Mouse (Mus musculus): ENCODE measurements around the gene Lmod3. TPM values are rescaled to one million over a fixed set of nuclear protein-coding genes. Genes with fewer than 3 reads are reported as not detected.
A peak's percentile ranks its signal among the peaks of the same experiment; 100 is the strongest.

Gene Lmod3
- total RNA-seq, 2 experiments from 2014 or later = 0.38 to 0.42 TPM

GRCm38 (mm10) chr6:97239360-97239759, 13.2 kb downstream of the Lmod3 start:
- DNase-seq (ENCODE audit: low spot score in 2 of 2) = no peak
- intact Hi-C loops (cut with DNase I) = no loop called here

- intact Hi-C loops (cut with DNase I) = no loop called here
- DNase-seq (ENCODE audit: low spot score in 2 of 2) = no peak
Observed at GRCm38 (mm10) chr6:97236088-97236487, 16.5 kb downstream of the Lmod3 start.

- intact Hi-C loops (cut with DNase I) = no loop called here
- no peak for DNase-seq (ENCODE audit: low spot score in 2 of 2)
Observed at GRCm38 (mm10) chr6:97234911-97235668, 17.5 kb downstream of the Lmod3 start.

GRCm38 (mm10) chr6:97227067-97227847, 25.3 kb downstream of the Lmod3 start:
- intact Hi-C loops (cut with DNase I) = no loop called here

GRCm38 (mm10) chr6:97226083-97226491, 26.5 kb downstream of the Lmod3 start:
- intact Hi-C loops (cut with DNase I) = no loop called here
- no peak for DNase-seq (ENCODE audit: low spot score in 2 of 2)

More at GRCm38 (mm10) chr6:97227067-97227847, 25.3 kb downstream of the Lmod3 start:
- no peak for DNase-seq (ENCODE audit: low spot score in 2 of 2)

- no peak for DNase-seq (ENCODE audit: low spot score in 2 of 2)
- intact Hi-C loops (cut with DNase I) = no loop called here
Observed at GRCm38 (mm10) chr6:97224505-97224904, 28.1 kb downstream of the Lmod3 start.

- intact Hi-C loops (cut with DNase I) = no loop called here
- no peak for DNase-seq (ENCODE audit: low spot score in 2 of 2)
Observed at GRCm38 (mm10) chr6:97223566-97223965, 29.0 kb downstream of the Lmod3 start.

- no peak for DNase-seq (ENCODE audit: low spot score in 2 of 2)
Observed at GRCm38 (mm10) chr6:97222931-97223467, 29.6 kb downstream of the Lmod3 start.

GRCm38 (mm10) chr6:97222321-97222720, 30.2 kb downstream of the Lmod3 start:
- no peak for DNase-seq (ENCODE audit: low spot score in 2 of 2)
- intact Hi-C loops (cut with DNase I) = no loop called here

More at GRCm38 (mm10) chr6:97222931-97223467, 29.6 kb downstream of the Lmod3 start:
- intact Hi-C loops (cut with DNase I) = no loop called here

GRCm38 (mm10) chr6:97221205-97222025, 31.1 kb downstream of the Lmod3 start:
- intact Hi-C loops (cut with DNase I) = no loop called here
- DNase-seq (ENCODE audit: low spot score in 2 of 2) = peak; percentile 64

- intact Hi-C loops (cut with DNase I) = no loop called here
- no peak for DNase-seq (ENCODE audit: low spot score in 2 of 2)
Observed at GRCm38 (mm10) chr6:97220672-97221071, 31.9 kb downstream of the Lmod3 start.

GRCm38 (mm10) chr6:97216154-97216821, 36.3 kb downstream of the Lmod3 start:
- intact Hi-C loops (cut with DNase I) = no loop called here
- no peak for DNase-seq (ENCODE audit: low spot score in 2 of 2)

GRCm38 (mm10) chr6:97211981-97212380, 40.6 kb downstream of the Lmod3 start:
- intact Hi-C loops (cut with DNase I) = no loop called here
- DNase-seq (ENCODE audit: low spot score in 2 of 2) = peak; percentile 60 to 71

GRCm38 (mm10) chr6:97210962-97211601, 41.5 kb downstream of the Lmod3 start:
- intact Hi-C loops (cut with DNase I) = no loop called here
- DNase-seq (ENCODE audit: low spot score in 2 of 2) = peak in 1 of 2 experiments; percentile 18

GRCm38 (mm10) chr6:97210191-97210961, 42.2 kb downstream of the Lmod3 start, which contains the start of gene Arl6ip5:
Gene Arl6ip5, plus strand, starts transcription at chr6:97210689.
- DNase-seq (ENCODE audit: low spot score in 2 of 2) = peak; percentile 90 to 94
- intact Hi-C loops (cut with DNase I) = no loop called here

GRCm38 (mm10) chr6:97209751-97210150, 42.8 kb downstream of the Lmod3 start:
- no peak for DNase-seq (ENCODE audit: low spot score in 2 of 2)
- intact Hi-C loops (cut with DNase I) = no loop called here

- intact Hi-C loops (cut with DNase I) = no loop called here
- no peak for DNase-seq (ENCODE audit: low spot score in 2 of 2)
Observed at GRCm38 (mm10) chr6:97209201-97209600, 43.4 kb downstream of the Lmod3 start.

GRCm38 (mm10) chr6:97208406-97208805, 44.2 kb downstream of the Lmod3 start:
- no peak for DNase-seq (ENCODE audit: low spot score in 2 of 2)
- intact Hi-C loops (cut with DNase I) = no loop called here

All from left cerebral cortex, postnatal 14 days (tissue).